Mouse (Mus musculus) B cell, adult 62 days (primary cell): ENCODE measurements around the gene Nt5c. TPM values are rescaled to one million over a fixed set of nuclear protein-coding genes. Genes with fewer than 3 reads are reported as not detected.

Experiments
- total RNA-seq: library from RNA; stranded (reverse); gene quantifications from 4 replicates; pipeline ENCODE4 v1.2.4, GENCODE M21; 2023

Nt5c gene
- 67.1 to 79.0 TPM (median 74.4 TPM) in 4 replicates for total RNA-seq

GRCm38 (mm10) chr11:115491356-115492083, at the start of gene Nt5c:
Gene Nt5c (minus strand): TSS chr11:115491862.

GRCm38 (mm10) chr11:115536038-115536681, 44.5 kb upstream of the Nt5c start, which contains the start of gene Sumo2:
Gene Sumo2 (minus strand): TSS chr11:115536276.

GRCm38 (mm10) chr11:115514238-115514663, 22.6 kb upstream of the Nt5c start, which contains the start of gene Jpt1:
Gene Jpt1 (minus strand): TSS chr11:115514387.

GRCm38 (mm10) chr11:115475025-115475757, 16.5 kb downstream of the Nt5c start, which contains the start of gene Armc7:
Gene Armc7 (plus strand): TSS chr11:115475667.

GRCm38 (mm10) chr11:115462243-115462891, 29.3 kb downstream of the Nt5c start, which contains the start of gene Slc16a5:
Gene Slc16a5 (plus strand): TSS chr11:115462474.

Other genes with a start within 250 kb of the Nt5c start
- not detected in 4 replicates for gene Grin2c, start 224.6 kb downstream of the Nt5c start, total RNA-seq
- 16.7 to 19.8 TPM (median 18.0 TPM) in 4 replicates for gene Fdxr, start 214.8 kb downstream of the Nt5c start, total RNA-seq
- gene Fads6, start 194.2 kb downstream of the Nt5c start, total RNA-seq: 0.16 to 0.24 TPM in 2 of 4 replicates, not detected in the others
- gene Otop2, start 184.7 kb downstream of the Nt5c start, total RNA-seq: not detected in 4 replicates
- not detected in 4 replicates for gene Ush1g, start 169.8 kb downstream of the Nt5c start, total RNA-seq
- not detected in 4 replicates for gene Otop3, start 157.1 kb downstream of the Nt5c start, total RNA-seq
- gene Hid1, start 124.1 kb downstream of the Nt5c start, total RNA-seq: 0.35 to 1.2 TPM (median 1.1 TPM) in 3 of 4 replicates, not detected in the other
- gene Cdr2l, start 109.9 kb downstream of the Nt5c start, total RNA-seq: not detected in 4 replicates
- gene Mrpl58, start 88.1 kb downstream of the Nt5c start, total RNA-seq: 33.8 to 53.7 TPM (median 46.1 TPM) in 4 replicates
- gene Atp5h, start 71.9 kb downstream of the Nt5c start, total RNA-seq: 166 to 192 TPM (median 181 TPM) in 4 replicates
- 38.3 to 48.6 TPM (median 42.8 TPM) in 4 replicates for gene Kctd2, start 71.7 kb downstream of the Nt5c start, total RNA-seq
- gene Trim80, start 51.3 kb downstream of the Nt5c start, total RNA-seq: 0.29 TPM in 1 of 4 replicates, not detected in the others
- gene Slc16a5, start 29.4 kb downstream of the Nt5c start, total RNA-seq: not detected in 4 replicates
- gene Armc7, start 16.2 kb downstream of the Nt5c start, total RNA-seq: 7.5 to 9.9 TPM (median 9.5 TPM) in 4 replicates
- gene Jpt1, start 22.5 kb upstream of the Nt5c start, total RNA-seq: 191 to 199 TPM (median 195 TPM) in 4 replicates
- 235 to 270 TPM (median 258 TPM) in 4 replicates for gene Sumo2, start 44.4 kb upstream of the Nt5c start, total RNA-seq
- gene Nup85, start 72.6 kb upstream of the Nt5c start, total RNA-seq: 59.2 to 77.9 TPM (median 72.2 TPM) in 4 replicates
- 33.1 to 37.1 TPM (median 35.2 TPM) in 4 replicates for gene Mrps7, start 112.1 kb upstream of the Nt5c start, total RNA-seq
- gene Gga3, start 112.2 kb upstream of the Nt5c start, total RNA-seq: 87.2 to 113 TPM (median 112 TPM) in 4 replicates
- gene Mif4gd, start 121.1 kb upstream of the Nt5c start, total RNA-seq: 279 to 298 TPM (median 291 TPM) in 4 replicates
- 88.3 to 104 TPM (median 93.1 TPM) in 4 replicates for gene Slc25a19, start 136.4 kb upstream of the Nt5c start, total RNA-seq
- gene Grb2, start 216.7 kb upstream of the Nt5c start, total RNA-seq: 280 to 374 TPM (median 338 TPM) in 4 replicates